In the genomic region with DNA sequence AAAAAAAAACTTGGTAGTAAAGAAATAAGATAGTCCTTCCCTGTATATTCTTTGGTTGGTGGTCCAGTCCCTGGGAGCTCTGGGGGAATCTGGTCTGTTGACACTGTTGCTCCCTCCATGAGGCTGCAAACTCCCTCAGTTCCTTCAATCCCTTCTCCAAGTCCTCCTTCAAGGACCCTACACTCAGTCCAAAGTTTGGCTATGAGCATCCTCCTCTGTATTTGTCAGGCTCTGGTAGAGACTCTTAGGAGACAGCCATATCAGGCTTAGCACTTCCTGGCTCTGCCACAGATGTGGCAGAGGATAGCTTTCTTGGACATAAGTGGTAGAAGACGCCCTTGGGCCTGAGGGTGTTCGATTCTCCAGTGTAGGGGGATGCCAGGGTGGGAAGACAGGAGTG, we compare ENCODE assay signal across 28 mouse cellular contexts.
DNase-seq lines count a peak whose midpoint lies in the region; ATAC-seq lines count a peak whose summit lies in the region.
"Had no signal": no experiment of that assay in that cellular context is flagged by ENCODE, and none has a peak within 500 bp of the region (broad histone marks: within the 10 kb centered on the region; RNA-seq: fewer than 3 reads in every experiment).

No protein-coding gene starts in this region.

- no peaks in the 10 kb centered on the region for H3K36me3 ChIP-seq in forebrain, embryonic 12.5 days (replicated peaks)
- no peaks in the 10 kb centered on the region for H3K36me3 ChIP-seq in forebrain, embryonic 15.5 days
- no peaks in the 10 kb centered on the region for H3K36me3 ChIP-seq in heart, embryonic 10.5 days
- no peaks in the 10 kb centered on the region for H3K36me3 ChIP-seq in midbrain, embryonic 10.5 days
- no peaks in the 10 kb centered on the region for H3K36me3 ChIP-seq in midbrain, embryonic 16.5 days (ENCODE audit: control insufficient read depth, insufficient read depth, low read length)
- H3K36me3 ChIP-seq: embryonic facial prominence, embryonic 13.5 days; embryonic facial prominence, embryonic 15.5 days; forebrain, embryonic 10.5 days; G1E had no signal

- WGBS in forebrain, embryonic 12.5 days: 84% methylated on average over 2 of the region's 2 CpGs
- WGBS in forebrain, embryonic 15.5 days: 85% methylated on average over 2 of the region's 2 CpGs
- WGBS in heart, embryonic 10.5 days: 69% methylated on average over 2 of the region's 2 CpGs
- 85% methylated on average over 2 of the region's 2 CpGs for WGBS in midbrain, embryonic 10.5 days
- WGBS in midbrain, embryonic 16.5 days: 86% methylated on average over 2 of the region's 2 CpGs

- no peak overlapping the region for H3K27ac ChIP-seq in forebrain, embryonic 12.5 days
- H3K27ac ChIP-seq in forebrain, embryonic 15.5 days (replicated peaks): no peak overlapping the region
- H3K27ac ChIP-seq in heart, embryonic 10.5 days: no peak overlapping the region
- no peak overlapping the region for H3K27ac ChIP-seq in midbrain, embryonic 10.5 days (replicated peaks)
- H3K27ac ChIP-seq in midbrain, embryonic 16.5 days (ENCODE audit: low read length): no peak overlapping the region
- H3K27ac ChIP-seq: embryonic facial prominence, embryonic 13.5 days; embryonic facial prominence, embryonic 15.5 days; forebrain, embryonic 10.5 days; forebrain, embryonic 13.5 days had no signal

- no peaks in the 10 kb centered on the region for H3K9me3 ChIP-seq in forebrain, embryonic 12.5 days
- H3K9me3 ChIP-seq in forebrain, embryonic 15.5 days: no peaks in the 10 kb centered on the region
- no peaks in the 10 kb centered on the region for H3K9me3 ChIP-seq in heart, embryonic 10.5 days
- H3K9me3 ChIP-seq in midbrain, embryonic 10.5 days (replicated peaks): no peaks in the 10 kb centered on the region
- H3K9me3 ChIP-seq in midbrain, embryonic 16.5 days (replicated peaks; ENCODE audit: control insufficient read depth, low read length, poor library complexity, severe bottlenecking): no peaks in the 10 kb centered on the region
- H3K9me3 ChIP-seq: embryonic facial prominence, embryonic 13.5 days; embryonic facial prominence, embryonic 15.5 days; forebrain, embryonic 10.5 days; forebrain, embryonic 13.5 days; G1E had no signal

- peak; percentile 55 for DNase-seq in heart, embryonic 10.5 days (ENCODE audit: low spot score)
- DNase-seq in heart, postnatal 10 days: no peak
- DNase-seq in midbrain, embryonic 10.5 days (ENCODE audit: low spot score): peak; percentile 12
- DNase-seq: adrenal gland, adult 8-10 months; adrenal gland, postnatal 14 days; adrenal gland, postnatal 36 days; B cell, adult 2 months; cerebellum, adult 11-12 months; cerebellum, adult 2 months; cerebellum, adult 9-10 months; cerebellum, postnatal 10 days; cerebellum, postnatal 36 days; embryo, embryonic 11 days had no signal

- no peaks in the 10 kb centered on the region for H3K4me1 ChIP-seq in forebrain, embryonic 12.5 days
- H3K4me1 ChIP-seq in forebrain, embryonic 15.5 days: peaks cover 6% of the 10 kb centered on the region
- H3K4me1 ChIP-seq in heart, embryonic 10.5 days: no peaks in the 10 kb centered on the region
- H3K4me1 ChIP-seq in midbrain, embryonic 10.5 days: no peaks in the 10 kb centered on the region
- no peaks in the 10 kb centered on the region for H3K4me1 ChIP-seq in midbrain, embryonic 16.5 days (ENCODE audit: control insufficient read depth, insufficient read depth, low read length)
- H3K4me1 ChIP-seq: embryonic facial prominence, embryonic 13.5 days; embryonic facial prominence, embryonic 15.5 days; forebrain, embryonic 10.5 days had no signal

- intact Hi-C loops in heart, postnatal 10 days (cut with DNase I): no loop called here

- H3K4me2 ChIP-seq in forebrain, embryonic 12.5 days: no peak overlapping the region
- H3K4me2 ChIP-seq in forebrain, embryonic 15.5 days (replicated peaks): no peak overlapping the region
- H3K4me2 ChIP-seq in midbrain, embryonic 16.5 days (ENCODE audit: low read length): no peak overlapping the region
- H3K4me2 ChIP-seq: embryonic facial prominence, embryonic 13.5 days; embryonic facial prominence, embryonic 15.5 days; forebrain, embryonic 13.5 days had no signal

- H3K4me3 ChIP-seq in forebrain, embryonic 12.5 days (replicated peaks): no peak overlapping the region
- H3K4me3 ChIP-seq in forebrain, embryonic 15.5 days: no peak overlapping the region
- H3K4me3 ChIP-seq in heart, embryonic 10.5 days: no peak overlapping the region
- no peak overlapping the region for H3K4me3 ChIP-seq in midbrain, embryonic 10.5 days
- no peak overlapping the region for H3K4me3 ChIP-seq in midbrain, embryonic 16.5 days (ENCODE audit: low read depth, low read length)
- H3K4me3 ChIP-seq: embryonic facial prominence, embryonic 13.5 days; embryonic facial prominence, embryonic 15.5 days; erythroblast, embryonic 14.5 days; forebrain, embryonic 10.5 days; forebrain, embryonic 13.5 days had no signal

- 0 out of 2 replicates have a peak, but pooled peaks have one; percentile 30 for ATAC-seq in forebrain, embryonic 12.5 days (ENCODE audit: low FRiP score)
- ATAC-seq in forebrain, embryonic 15.5 days (replicated peaks): no peak
- ATAC-seq in midbrain, embryonic 16.5 days: no peak
- ATAC-seq in inflammation-experienced regulatory T-cells, adult 6 months: peak; percentile 25
- ATAC-seq: activated CD4-positive, CD25-positive, alpha-beta regulatory T cell, adult 4 months; CD4-positive, CD25-positive, alpha-beta regulatory T cell, adult 4 months; forebrain, embryonic 13.5 days; forebrain, embryonic 16.5 days; Patski had no signal

- H3K9ac ChIP-seq in forebrain, embryonic 12.5 days: no peak overlapping the region
- no peak overlapping the region for H3K9ac ChIP-seq in forebrain, embryonic 15.5 days (replicated peaks)
- no peak overlapping the region for H3K9ac ChIP-seq in midbrain, embryonic 16.5 days (ENCODE audit: low read depth, low read length)
- H3K9ac ChIP-seq: embryonic facial prominence, embryonic 13.5 days; embryonic facial prominence, embryonic 15.5 days; forebrain, embryonic 13.5 days had no signal

- H3K27me3 ChIP-seq in forebrain, embryonic 12.5 days: no peaks in the 10 kb centered on the region
- H3K27me3 ChIP-seq in forebrain, embryonic 15.5 days: no peaks in the 10 kb centered on the region
- no peaks in the 10 kb centered on the region for H3K27me3 ChIP-seq in heart, embryonic 10.5 days (ENCODE audit: insufficient read depth, poor library complexity, severe bottlenecking)
- no peaks in the 10 kb centered on the region for H3K27me3 ChIP-seq in midbrain, embryonic 10.5 days (ENCODE audit: low read depth, poor library complexity, severe bottlenecking)
- H3K27me3 ChIP-seq in midbrain, embryonic 16.5 days (ENCODE audit: control insufficient read depth, insufficient read depth, low read depth, low read length): no peaks in the 10 kb centered on the region
- H3K27me3 ChIP-seq: CH12.LX; embryonic facial prominence, embryonic 13.5 days; embryonic facial prominence, embryonic 15.5 days; forebrain, embryonic 13.5 days had no signal

Comparison
In these comparisons a context has a peak if more than half of its experiments do, and no peak if none do; other contexts are left out.
1. ATAC-seq: peak in forebrain, embryonic 12.5 days (single experiment) and inflammation-experienced regulatory T-cells, adult 6 months (single experiment); none in forebrain, embryonic 15.5 days (single experiment) and midbrain, embryonic 16.5 days (single experiment).
2. DNase-seq: peak in heart, embryonic 10.5 days (single experiment) and midbrain, embryonic 10.5 days (single experiment); none in heart, postnatal 10 days (0 of 2).